Mouse (Mus musculus): Measurements from ENCODE around the gene Itpr2. TPM values are rescaled to one million over a fixed set of nuclear protein-coding genes. Genes with fewer than 3 reads are reported as not detected.
A peak's percentile ranks its signal among the peaks of the same experiment; 100 is the strongest.

The Itpr2 gene
- total RNA-seq, 4 experiments from 2014 or later: 40.3 to 45.9 (median 42.7) TPM

DNA sequence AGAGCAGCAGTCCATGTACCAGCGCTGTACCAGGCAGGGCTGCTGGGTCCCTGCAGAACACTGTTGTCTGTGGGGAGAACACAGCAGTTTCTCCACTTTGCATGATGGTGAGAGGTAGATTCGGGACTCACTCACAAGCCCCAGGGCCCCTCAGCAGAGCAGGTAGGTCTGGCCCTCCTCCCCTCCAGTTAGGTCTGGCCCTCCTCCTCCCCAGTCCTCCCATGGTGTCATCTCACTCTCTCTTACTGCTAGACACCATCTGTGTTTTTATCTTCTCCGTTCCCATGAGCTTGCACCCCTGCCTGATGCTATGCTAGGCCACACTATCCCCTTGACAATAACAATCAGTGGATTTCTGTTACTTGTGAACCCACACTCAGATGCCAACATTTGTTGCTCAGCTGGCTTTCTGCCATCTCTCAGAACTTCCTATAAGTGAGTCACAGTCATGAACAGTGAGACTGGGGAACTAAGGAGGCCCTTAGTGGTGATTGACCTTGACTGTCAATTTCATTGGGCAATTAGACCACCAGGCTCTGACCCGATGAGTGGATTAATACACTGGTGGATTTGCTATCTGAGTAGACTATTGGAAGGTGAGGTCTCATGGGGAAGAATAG lies 360.9 kb downstream of the Itpr2 start:
- peak; percentile 16 for DNase-seq

DNA sequence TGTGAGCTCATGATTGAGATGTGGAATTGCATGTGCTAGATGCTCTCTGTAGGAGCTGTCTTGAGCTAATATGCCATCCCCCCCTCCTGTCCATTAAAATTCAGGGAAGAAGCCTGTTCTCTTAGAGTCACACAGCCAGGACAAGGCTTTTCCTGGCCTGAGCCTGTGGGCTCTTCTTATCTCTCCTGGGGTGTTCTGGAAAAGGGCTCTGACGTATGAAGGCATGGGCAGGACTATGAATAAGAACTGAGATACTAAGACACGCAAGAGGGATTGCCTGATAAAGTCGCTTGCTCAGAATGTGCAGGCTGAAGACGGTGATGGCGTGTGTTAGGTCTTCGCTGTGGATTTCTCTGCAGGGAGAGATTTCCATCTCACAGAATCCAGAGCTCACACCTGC lies 361.9 kb downstream of the Itpr2 start:
- no peak for DNase-seq

DNA sequence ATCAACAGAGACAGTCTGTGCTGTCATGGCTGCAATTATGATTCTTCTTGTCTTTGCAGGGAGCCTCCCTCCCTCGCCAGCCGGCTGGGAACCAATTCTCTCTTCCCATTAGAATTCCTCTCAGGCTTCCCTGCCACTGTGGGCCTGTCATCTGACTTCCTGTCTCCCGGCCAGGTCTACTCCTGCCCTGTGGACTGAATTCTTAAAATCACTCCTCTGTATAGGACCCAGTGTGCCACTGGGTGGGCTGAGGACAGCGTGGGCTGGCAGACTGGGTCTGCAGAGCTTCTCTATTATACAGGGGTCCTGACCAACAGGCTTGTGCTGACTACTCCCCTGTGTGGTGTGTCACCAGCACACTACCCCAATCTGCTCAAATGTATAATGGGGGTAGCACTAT lies 365.4 kb downstream of the Itpr2 start:
- no peak for DNase-seq

DNA sequence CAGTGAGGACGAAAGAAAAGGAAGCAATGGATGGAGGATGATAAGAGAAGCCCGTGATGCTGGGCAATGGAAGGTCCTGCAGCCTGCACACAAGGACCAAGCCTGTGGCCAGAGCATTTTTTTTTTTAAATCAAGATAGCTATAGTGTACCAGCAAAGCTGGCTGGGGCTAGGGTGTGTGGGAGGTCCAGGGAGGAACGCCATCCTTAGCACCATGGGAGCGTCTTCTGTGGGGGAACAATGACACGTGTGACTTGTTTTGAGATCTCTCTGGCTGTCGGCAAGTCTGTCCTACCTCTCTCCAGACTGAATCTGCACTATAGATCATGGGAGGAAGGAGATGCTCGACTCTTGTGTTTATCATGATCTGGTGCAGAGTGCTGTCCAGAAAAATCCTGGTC lies 365.8 kb downstream of the Itpr2 start:
- DNase-seq: no peak

DNA sequence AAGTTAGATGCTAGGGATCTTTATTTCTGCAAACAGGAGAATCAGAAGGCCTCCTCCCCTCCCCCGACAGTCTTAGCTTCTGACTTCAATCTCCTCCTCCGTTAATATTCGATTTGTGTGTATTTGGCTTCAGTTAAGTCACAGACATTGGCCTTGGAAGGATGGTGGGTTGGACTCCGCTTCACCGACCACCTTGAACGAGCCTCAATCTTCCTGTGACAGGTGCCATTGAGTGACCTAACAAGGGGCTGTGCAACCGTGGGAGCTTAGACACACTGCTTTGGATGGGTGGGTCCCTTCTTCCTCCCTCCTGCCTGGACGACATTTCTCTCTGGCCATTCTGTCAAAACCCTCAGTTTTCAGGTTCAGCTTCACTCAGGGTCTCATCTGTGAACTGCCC lies 366.7 kb downstream of the Itpr2 start:
- no peak for DNase-seq

DNA sequence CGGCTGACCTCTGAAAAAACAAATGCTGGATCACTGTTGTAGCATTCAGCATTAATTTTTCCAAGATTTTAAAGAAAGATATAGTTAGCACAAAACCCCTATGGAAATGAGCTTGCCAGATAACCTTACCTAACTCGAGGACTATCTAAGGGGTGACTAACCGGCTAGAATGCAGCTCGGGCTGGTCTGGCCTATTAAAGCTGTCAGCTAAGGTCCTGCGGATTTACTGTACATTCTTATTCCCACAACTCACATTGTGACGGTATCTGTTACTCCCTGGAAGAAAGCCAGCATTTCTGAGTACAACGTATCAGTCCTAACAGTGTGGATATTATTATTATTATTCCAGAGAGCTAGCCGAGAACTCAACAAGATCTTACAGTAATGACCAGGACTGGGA lies 368.1 kb downstream of the Itpr2 start:
- DNase-seq: no peak

DNA sequence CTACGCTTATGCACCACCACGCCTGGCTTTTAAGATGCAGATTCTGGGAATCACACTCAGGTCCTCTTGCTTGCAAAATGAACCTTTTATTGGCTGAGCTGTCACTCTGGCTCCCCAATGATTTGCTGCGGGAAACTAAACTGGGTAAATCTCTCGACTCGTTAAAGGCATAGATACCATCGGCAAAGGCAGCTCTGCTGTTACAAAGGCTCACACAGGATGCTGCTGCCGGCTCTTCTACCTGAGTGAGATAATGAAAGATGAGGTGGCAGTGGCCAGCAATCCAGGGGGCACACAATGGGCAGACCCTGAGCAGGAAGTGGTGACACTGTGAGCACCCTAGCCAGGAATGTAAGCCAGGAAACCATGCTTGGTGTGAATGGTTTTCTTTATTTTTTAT lies 373.0 kb downstream of the Itpr2 start:
- DNase-seq: no peak

DNA sequence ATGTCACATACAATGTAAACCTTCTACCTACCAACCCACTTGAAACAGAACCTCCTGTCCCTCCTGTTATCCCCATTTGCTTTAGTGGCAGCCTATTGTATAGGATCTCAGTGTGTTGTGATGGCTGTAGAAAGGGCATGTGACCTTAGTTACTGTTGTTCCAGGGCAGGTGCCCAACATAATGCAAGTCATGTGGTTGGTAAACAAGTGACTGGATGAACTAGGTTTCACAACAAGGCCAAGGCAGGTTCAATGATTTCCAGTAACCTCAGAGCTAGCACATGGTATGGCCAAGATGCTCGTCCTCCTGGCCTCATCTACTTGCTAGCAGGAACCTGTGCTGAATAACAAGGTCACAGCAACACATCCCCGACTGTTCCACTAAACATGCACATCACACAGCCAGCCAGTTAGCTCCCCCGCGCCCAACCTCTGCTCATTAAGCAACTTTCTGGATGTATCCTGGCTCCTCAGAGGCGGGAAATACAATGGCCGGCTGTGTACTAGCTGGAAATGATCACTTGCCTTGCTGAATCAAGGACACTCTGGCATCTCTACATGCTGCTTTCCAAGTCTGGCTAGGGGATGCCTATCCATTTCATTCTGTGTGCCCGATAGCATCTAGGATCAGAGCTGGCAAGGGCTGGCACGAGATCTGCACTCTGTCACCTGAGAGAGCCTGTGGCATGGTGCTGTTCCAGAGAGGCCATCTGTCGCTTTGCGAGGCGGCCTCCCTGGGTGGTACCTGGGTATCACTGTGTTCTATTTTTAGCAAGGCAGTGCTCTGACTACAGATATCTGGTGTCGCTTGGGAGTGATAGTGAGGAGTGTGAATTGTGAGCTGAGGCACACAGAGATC lies 375.0 kb downstream of the Itpr2 start:
- DNase-seq: no peak

DNA sequence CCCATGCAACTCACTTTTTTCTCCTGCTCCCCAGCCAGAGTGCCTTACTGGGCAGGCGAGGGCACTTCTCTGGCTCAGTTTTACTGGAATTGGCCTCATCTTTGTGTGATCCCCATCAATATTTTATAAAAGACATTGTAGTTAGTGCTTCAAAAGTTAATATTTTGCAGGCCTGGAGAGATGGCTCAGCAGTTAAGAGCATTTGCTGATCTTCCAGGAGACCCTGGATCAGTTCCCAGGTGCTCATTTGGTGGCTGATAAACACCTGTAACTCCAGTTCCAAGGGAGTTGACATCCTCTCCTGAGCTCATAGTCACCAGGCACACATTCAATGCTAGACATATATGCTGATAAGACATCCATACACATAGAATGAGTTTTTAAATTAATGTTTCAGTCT lies 376.4 kb downstream of the Itpr2 start:
- DNase-seq: no peak

DNA sequence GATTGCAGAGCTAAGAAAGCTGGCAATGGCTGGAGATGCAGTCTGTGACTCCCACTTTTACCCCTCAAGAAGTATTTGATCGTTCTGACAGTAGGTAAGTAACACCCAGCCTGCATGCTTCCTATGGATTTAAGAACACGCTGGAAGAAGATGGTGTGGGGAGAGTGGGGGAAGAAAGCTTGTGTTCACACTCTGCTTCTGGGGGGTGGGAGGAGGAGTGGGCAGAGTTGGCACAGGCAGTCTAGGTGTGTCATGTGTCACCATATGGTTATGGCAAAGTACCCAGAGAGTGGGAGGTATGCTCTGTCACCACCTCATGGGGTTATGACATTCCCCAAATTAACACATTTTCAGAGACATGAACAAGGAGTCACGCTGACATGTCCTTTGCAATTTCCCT lies 377.5 kb downstream of the Itpr2 start:
- DNase-seq: no peak

DNA sequence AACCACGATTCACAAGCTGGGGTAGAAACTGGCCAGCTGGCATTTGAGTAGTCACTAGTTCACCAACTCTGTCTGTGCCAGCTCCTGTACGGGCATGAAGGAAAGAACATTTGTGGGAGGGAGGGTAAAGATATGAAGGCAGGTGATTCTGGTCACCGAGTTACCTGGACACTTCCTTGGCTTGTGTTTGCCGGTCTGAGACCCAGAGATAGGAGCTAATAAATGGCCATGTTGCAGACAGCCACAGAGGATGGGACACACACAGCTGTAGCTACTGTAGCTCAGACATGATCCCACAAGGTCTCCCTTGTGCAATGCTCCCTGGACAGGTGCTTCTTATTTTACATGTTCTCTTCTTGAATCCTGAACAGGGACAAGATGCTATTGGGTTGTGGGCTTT lies 378.4 kb downstream of the Itpr2 start:
- no peak for DNase-seq

DNA sequence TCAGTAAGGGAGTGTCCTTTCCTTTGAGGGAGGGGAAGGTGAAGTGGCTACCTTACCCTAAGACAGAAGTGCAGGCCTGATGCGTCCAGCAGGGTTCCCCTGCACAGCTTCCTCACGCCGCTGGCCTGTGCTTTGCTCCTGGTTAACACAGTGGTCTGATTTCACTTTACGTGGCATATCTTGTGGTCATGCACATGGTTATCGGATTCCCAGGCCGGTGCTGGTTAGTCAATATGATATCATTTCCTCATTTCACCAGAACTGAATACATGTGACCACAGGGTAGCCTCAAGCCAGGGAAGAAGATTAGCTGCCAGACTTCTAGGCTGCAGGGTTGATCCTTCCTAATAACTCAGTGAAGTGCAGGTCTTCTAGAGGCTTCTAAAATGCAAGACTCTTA lies 381.9 kb downstream of the Itpr2 start:
- DNase-seq: no peak

DNA sequence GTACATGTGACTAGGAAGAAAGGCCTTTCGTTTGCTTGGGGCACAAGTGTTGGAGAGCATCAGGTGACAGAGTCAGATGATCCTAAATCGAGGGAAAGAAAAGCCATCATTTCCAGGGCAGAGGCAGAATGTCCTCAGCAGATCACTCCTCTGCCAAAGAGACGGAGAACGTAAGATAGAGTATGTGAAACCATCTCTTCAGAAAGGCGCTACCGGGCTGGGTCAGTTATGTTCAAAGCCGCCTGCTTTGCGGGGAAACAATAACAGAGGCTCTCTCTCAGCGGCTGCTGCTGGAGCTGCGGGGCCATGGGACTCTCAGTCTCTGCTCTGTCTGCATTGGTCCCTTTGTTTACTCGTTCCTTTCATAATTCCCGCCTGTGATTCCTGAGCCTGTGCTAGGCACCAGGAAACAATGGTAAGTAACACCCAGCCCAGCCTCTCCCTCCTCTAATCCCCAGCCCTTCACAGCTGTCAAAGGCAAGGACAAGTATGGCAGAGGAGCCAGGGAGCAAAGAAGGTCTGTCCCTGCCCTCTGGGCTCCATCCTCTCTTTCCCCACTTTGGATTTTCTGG lies 387.2 kb downstream of the Itpr2 start:
- DNase-seq: no peak

DNA sequence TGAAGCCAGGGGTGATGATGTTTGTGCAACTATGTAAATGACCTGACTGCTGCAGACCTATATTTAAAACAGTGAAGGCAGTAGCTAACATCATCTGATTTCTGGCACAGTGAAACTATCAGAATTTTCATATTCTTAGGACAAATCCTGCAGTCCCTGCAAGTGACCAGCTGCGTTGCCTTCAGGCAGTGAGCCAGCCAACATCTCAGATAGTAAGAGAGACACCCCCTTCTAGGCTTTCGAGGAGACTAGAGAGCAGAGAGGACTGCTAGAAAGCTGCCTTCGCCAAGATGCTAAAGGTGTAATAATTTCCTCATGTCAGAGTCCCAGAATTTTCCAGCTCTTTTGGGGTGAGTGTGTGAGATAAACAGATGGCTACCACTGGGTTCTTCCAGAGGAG lies 388.0 kb downstream of the Itpr2 start:
- DNase-seq: no peak

DNA sequence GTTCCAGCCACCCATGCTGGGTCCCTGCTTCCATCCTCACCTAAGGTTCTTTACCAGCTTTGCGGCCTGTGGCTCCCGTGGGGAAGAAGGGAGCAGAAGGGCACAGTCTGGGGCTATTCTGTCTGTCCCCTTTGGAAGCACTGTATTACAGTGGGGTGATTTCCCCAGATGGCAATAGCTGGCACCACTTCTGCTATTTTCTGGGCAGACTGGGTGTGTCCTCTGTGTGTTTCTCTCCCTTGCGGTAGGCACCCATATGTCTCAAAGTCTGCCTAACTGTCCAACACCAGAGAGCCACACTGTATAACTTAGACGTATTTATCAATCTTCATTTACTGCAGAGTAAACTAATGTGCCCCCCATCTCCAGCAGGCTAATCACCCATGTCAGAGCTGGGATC lies 388.9 kb downstream of the Itpr2 start:
- no peak for DNase-seq

DNA sequence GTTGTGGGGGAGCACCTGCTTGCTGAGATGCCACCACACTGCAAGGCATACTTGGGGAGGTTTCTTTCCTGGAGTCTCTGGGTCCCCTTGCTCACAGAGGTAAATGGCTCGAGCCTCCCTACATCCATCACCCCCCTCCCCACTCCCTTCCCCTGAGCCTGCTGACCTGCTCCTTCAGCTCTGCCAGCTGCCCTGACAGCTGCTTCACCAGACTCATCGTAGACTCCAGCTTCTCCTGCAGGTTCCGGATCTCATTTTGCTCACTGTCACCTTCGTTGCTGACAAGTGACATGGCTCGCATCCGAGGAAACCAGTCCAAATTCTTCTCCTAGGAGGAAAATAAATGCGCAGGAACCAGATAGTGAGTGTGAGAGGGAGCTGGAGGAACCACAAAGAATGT lies 389.8 kb downstream of the Itpr2 start:
- DNase-seq: no peak

DNA sequence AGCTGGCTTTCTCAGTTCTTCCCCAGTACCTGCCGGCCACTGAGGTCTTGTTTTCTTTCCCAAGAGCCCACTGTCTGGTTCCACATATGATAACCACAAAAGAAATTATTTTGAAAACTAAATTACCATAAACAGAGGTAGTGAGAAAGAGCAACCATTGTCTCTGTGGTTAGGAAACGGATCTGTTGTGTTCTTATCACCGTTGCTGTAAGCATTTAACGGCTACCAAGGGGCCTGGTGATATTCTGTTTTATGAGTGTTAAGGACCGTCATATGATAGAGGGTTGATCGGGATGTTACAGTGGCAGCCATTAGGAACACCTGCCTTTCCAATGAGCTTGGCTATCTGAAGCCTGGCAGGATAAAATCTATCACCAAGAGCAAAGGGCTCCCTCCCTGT lies 390.2 kb downstream of the Itpr2 start:
- no peak for DNase-seq

DNA sequence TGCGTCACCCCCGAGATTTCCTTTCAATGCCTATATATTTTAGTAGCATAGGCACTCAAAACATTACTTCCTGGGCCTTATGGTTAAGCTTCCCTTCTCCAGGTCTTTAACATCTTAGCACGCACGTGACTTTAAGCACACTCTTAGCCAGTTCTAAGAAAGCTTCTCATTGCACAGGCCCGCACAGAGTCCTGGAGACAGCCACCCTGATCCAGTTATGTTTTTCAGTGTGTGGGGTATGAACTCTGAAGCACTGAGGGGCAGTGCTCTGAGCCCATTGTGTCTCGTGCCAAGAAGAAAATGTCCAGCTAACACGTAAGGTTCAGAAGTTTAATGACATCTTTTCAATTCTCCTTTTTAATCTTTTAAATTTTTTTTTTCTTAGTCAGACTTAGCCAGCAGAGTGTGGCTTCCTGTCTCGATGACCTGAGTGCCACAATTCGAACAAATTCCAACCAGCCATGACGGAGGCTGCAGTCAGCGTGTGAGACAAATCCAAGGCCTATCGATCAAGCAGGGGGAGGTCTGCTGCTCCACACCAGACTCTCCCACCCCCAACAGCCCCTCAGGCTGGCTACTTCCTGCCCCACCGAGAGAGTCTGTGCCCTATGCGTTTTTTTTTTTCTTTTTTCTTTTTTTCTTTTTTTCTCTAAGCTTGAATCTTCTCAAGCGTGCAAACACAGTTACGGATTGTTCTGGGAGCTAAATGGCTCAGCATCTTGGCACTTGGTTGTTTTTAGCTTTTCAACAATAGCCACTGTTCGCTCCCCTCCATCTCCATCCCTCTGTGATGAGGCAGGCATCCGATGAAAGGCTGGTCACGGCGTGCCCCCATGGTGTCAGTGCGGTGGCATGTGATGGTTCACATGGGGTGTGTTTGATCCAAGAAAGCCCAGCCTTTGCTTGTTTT lies 390.9 kb downstream of the Itpr2 start:
- no peak for DNase-seq

DNA sequence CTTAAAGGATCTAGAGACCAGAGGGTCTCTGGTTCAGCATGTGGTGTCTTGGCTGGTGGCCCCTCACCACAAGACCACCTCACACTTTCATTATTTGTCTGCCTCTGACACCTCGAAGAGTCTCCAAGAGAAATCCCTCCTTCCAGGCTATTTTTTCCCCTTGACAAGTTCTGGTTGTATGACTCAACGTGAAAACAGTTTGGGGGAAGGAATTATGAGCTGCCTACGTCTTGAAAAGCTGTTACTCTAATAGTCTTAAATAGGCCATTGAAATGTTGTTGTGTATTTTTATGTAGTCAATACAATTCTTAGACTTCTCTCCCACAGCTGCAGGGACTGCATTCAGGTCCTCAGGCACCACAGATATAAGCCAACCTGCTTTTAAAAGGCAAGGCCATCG lies 391.6 kb downstream of the Itpr2 start:
- no peak for DNase-seq

DNA sequence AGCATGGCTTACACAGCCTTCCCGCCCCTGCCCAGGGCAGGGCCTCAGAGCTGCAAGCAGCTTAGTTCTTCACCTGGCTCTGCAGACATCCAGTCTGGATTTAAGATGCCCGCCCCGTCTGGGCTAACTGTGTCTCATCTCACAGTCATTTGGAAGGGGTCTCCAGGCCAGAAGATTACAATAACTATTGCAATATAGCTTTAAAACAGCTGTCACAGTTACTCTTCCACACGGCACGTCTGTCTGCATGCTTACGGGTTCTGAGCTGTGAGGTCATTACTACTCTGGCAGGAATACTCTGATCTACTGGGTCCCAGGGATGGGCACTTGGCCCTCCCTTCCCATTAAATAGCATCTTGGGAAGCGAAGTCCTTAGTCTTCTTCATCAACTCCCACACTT lies 393.3 kb downstream of the Itpr2 start:
- DNase-seq: no peak

DNA sequence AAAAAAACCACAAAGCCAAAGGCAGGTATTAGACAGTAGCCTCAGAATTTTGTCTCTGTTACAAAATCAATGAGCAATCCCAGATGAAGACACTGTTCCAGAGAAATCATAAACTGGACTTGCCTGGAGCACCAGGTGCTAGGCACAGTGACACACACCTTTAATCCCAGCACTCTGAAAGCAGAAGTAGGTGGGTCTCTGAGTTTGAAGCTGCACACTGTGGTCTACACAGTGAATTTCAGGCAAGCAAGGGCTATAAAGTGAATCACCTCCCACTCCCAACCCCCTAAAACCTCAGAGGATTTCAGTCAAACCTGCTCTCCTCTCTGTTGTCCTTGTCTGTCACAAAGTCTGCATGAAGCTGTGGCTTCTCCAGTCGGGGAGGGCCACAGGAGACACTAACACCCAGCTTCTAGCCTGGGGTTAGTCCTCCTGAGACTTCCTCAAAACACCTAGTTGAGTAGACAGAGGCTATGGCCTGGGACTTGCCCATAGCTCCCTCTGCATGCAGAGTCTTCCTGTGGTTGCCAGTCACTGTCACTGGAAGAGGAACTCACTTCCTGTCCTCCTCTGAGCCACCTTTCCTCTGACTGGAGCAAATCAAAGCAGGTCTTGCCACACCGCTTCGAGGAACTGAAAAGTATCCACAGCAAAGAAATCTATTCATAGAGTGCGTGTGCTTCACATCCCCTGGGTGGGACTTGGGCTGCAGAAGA lies 394.7 kb downstream of the Itpr2 start:
- no peak for DNase-seq

Measured in adrenal gland, adult 8-10 months (tissue).